Mouse (Mus musculus): ENCODE data around the gene Tdp2.

DNA sequence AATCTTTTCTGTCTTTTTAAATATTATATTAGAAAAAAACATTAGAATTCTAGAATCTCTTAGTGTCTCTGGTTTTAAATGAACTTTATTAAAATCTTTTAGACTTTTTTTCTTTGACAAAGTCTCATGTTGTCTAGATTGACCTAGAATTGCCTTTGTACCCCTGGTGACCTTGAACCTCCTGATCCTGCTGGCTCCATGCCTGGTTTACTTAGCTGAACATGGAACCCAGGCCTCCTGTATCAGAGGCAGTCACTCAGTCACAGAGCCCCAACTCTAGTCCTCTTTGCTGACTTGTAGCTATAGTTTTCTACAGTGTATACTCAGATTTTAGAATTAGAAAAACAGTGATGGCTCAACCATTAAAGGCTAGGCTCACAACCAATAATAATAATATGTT is 25.4 kb upstream of the Tdp2 start:
- TF ChIP-seq CTCF (IDR thresholded peaks at IDR 0.05; ENCODE audit: control insufficient read depth, insufficient read depth, low read length) (no peak), POLR2A (IDR thresholded peaks at IDR 0.05; ENCODE audit: borderline replicate concordance, control insufficient read depth, low read depth, low read length) (no peak)
